Mouse (Mus musculus): ENCODE results near the gene D930007J09Rik.
A peak's percentile ranks its signal among the peaks of the same experiment; 100 is the strongest.

D930007J09Rik gene

DNA sequence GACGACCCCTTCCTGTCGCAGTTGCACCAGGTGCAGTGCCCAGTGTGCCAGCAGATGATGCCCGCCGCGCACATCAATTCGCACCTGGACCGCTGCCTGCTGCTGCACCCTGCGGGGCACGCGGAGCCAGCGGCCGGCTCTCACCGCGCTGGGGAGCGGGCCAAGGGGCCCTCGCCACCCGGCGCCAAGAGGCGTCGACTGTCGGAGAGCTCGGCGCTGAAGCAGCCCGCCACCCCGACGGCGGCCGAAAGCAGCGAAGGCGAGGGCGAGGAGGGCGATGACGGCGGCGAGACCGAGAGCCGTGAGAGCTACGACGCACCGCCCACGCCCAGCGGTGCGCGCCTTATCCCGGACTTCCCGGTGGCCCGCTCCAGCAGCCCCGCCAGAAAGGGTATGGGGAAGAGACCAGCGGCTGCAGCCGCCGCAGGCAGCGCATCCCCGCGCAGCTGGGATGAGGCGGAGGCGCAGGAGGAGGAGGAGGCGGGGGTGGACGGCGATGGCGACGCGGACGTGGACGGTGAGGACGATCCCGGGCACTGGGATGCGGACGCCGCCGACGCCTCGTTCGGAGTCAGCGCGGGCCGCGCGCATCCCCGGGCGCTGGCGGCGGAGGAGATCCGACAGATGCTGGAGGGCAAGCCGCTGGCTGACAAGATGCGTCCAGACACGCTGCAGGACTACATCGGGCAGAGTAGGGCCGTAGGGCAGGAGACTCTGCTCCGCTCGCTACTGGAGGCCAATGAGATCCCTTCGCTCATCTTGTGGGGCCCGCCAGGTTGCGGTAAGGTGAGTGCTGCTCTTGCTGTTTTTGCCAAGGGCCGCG, at the start of gene D930007J09Rik:
D930007J09Rik (minus strand) TSS at position 591 of the 823 bp plus-strand sequence.
- TF ChIP-seq POU5F1 (IDR thresholded peaks at IDR 0.05; ENCODE audit: borderline replicate concordance, low read length) (no peak), NANOG (IDR thresholded peaks at IDR 0.05; ENCODE audit: borderline replicate concordance, low read length) (no peak), CTCF (conservative IDR thresholded peaks at IDR 0.05; ENCODE audit: low read length) (no peak)
- H3K36me3 ChIP-seq (ENCODE audit: insufficient read depth, low read length), result peaks cover 40% of the 10 kb centered on the region
- no peaks in the 10 kb centered on the region for H3K9me3 ChIP-seq (ENCODE audit: low read length)
- peak within 1 kb of the TSS; percentile 90 for H3K4me3 ChIP-seq (replicated peaks; ENCODE audit: low read length)
- H3K4me1 ChIP-seq (replicated peaks; ENCODE audit: low read depth, low read length), result peaks cover 36% of the 10 kb centered on the region
- peaks cover 14% of the 10 kb centered on the region for H3K27me3 ChIP-seq (ENCODE audit: insufficient read depth, low read length)

- H3K27me3 ChIP-seq (ENCODE audit: insufficient read depth, low read length), result no peaks in the 10 kb centered on the region
- no peak overlapping the region for H3K4me3 ChIP-seq (replicated peaks; ENCODE audit: low read length)
- TF ChIP-seq NANOG (IDR thresholded peaks at IDR 0.05; ENCODE audit: borderline replicate concordance, low read length) (no peak), CTCF (conservative IDR thresholded peaks at IDR 0.05; ENCODE audit: low read length) (peak; percentile 52)
- H3K36me3 ChIP-seq (ENCODE audit: insufficient read depth, low read length), result no peaks in the 10 kb centered on the region
- H3K4me1 ChIP-seq (replicated peaks; ENCODE audit: low read depth, low read length), result peaks cover 20% of the 10 kb centered on the region
- no peaks in the 10 kb centered on the region for H3K9me3 ChIP-seq (ENCODE audit: low read length)
Observed at GRCm38 (mm10) chr13:32851967-32852366, 49.3 kb upstream of the D930007J09Rik start.

- Histone ChIP-seq H3K27me3 (ENCODE audit: insufficient read depth, low read length) (no peaks in the 10 kb centered on the region), H3K4me3 (replicated peaks; ENCODE audit: low read length) (no peak within 1 kb of the TSS), H3K9me3 (ENCODE audit: low read length) (no peaks in the 10 kb centered on the region), H3K36me3 (ENCODE audit: insufficient read depth, low read length) (no peaks in the 10 kb centered on the region), H3K4me1 (replicated peaks; ENCODE audit: low read depth, low read length) (peaks cover 20% of the 10 kb centered on the region)
- TF ChIP-seq POU5F1 (IDR thresholded peaks at IDR 0.05; ENCODE audit: borderline replicate concordance, low read length), result no peak
- no peak for TF ChIP-seq NANOG (IDR thresholded peaks at IDR 0.05; ENCODE audit: borderline replicate concordance, low read length)
Observed at GRCm38 (mm10) chr13:32850668-32851404, 48.2 kb upstream of the D930007J09Rik start, which contains the start of gene Serpinb1a. TSS of gene Serpinb1a (minus strand) at chr13:32851185.

GRCm38 (mm10) chr13:32850156-32850555, 47.5 kb upstream of the D930007J09Rik start:
- Histone ChIP-seq H3K27me3 (ENCODE audit: insufficient read depth, low read length) (no peaks in the 10 kb centered on the region), H3K9me3 (ENCODE audit: low read length) (no peaks in the 10 kb centered on the region), H3K4me1 (replicated peaks; ENCODE audit: low read depth, low read length) (peaks cover 20% of the 10 kb centered on the region), H3K36me3 (ENCODE audit: insufficient read depth, low read length) (no peaks in the 10 kb centered on the region), H3K4me3 (replicated peaks; ENCODE audit: low read length) (no peak overlapping the region)
- TF ChIP-seq POU5F1 (IDR thresholded peaks at IDR 0.05; ENCODE audit: borderline replicate concordance, low read length) (no peak), NANOG (IDR thresholded peaks at IDR 0.05; ENCODE audit: borderline replicate concordance, low read length) (no peak), CTCF (conservative IDR thresholded peaks at IDR 0.05; ENCODE audit: low read length) (no peak)

GRCm38 (mm10) chr13:32849531-32850123, 47.0 kb upstream of the D930007J09Rik start:
- H3K4me1 ChIP-seq (replicated peaks; ENCODE audit: low read depth, low read length), result peaks cover 20% of the 10 kb centered on the region
- no peaks in the 10 kb centered on the region for H3K27me3 ChIP-seq (ENCODE audit: insufficient read depth, low read length)
- H3K4me3 ChIP-seq (replicated peaks; ENCODE audit: low read length), result no peak overlapping the region
- H3K9me3 ChIP-seq (ENCODE audit: low read length), result no peaks in the 10 kb centered on the region
- no peak for TF ChIP-seq NANOG (IDR thresholded peaks at IDR 0.05; ENCODE audit: borderline replicate concordance, low read length)
- no peak for TF ChIP-seq CTCF (conservative IDR thresholded peaks at IDR 0.05; ENCODE audit: low read length)
- TF ChIP-seq POU5F1 (IDR thresholded peaks at IDR 0.05; ENCODE audit: borderline replicate concordance, low read length), result no peak
- H3K36me3 ChIP-seq (ENCODE audit: insufficient read depth, low read length), result no peaks in the 10 kb centered on the region

- Histone ChIP-seq H3K9me3 (ENCODE audit: low read length) (peaks cover 2% of the 10 kb centered on the region; the same call in 1 of the 2 replicates), H3K4me1 (replicated peaks; ENCODE audit: low read depth, low read length) (peaks cover 20% of the 10 kb centered on the region), H3K36me3 (ENCODE audit: insufficient read depth, low read length) (no peaks in the 10 kb centered on the region), H3K27me3 (ENCODE audit: insufficient read depth, low read length) (no peaks in the 10 kb centered on the region), H3K4me3 (replicated peaks; ENCODE audit: low read length) (no peak overlapping the region)
- TF ChIP-seq NANOG (IDR thresholded peaks at IDR 0.05; ENCODE audit: borderline replicate concordance, low read length) (no peak), CTCF (conservative IDR thresholded peaks at IDR 0.05; ENCODE audit: low read length) (no peak), POU5F1 (IDR thresholded peaks at IDR 0.05; ENCODE audit: borderline replicate concordance, low read length) (no peak)
Observed at GRCm38 (mm10) chr13:32849092-32849491, 46.4 kb upstream of the D930007J09Rik start.

DNA sequence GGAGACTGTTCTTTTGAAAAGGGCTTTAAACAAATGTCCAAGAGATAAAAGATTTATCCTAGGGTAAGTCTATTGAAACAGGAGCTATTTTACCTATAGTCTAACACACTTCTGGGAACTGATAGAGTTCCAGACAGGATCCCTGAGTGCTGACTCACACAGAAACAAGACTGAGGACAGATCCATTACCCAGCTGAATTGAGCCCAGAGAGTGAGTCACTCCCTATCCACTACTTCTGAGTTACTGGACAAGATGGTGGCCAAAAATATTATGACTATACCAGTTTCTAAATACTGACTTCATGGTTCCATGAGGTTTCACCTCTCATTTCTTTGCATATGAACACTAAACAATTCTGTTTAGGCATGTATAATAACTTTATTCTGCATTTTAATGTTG, 43.6 kb upstream of the D930007J09Rik start:
- TF ChIP-seq NANOG (IDR thresholded peaks at IDR 0.05; ENCODE audit: borderline replicate concordance, low read length) (no peak), CTCF (conservative IDR thresholded peaks at IDR 0.05; ENCODE audit: low read length) (no peak), POU5F1 (IDR thresholded peaks at IDR 0.05; ENCODE audit: borderline replicate concordance, low read length) (no peak)
- H3K4me3 ChIP-seq (replicated peaks; ENCODE audit: low read length), result no peak overlapping the region
- no peaks in the 10 kb centered on the region for H3K27me3 ChIP-seq (ENCODE audit: insufficient read depth, low read length)
- H3K36me3 ChIP-seq (ENCODE audit: insufficient read depth, low read length), result no peaks in the 10 kb centered on the region
- peaks cover 29% of the 10 kb centered on the region for H3K9me3 ChIP-seq (ENCODE audit: low read length)
- peaks cover 14% of the 10 kb centered on the region for H3K4me1 ChIP-seq (replicated peaks; ENCODE audit: low read depth, low read length)

GRCm38 (mm10) chr13:32841349-32841748, 38.7 kb upstream of the D930007J09Rik start:
- Histone ChIP-seq H3K36me3 (ENCODE audit: insufficient read depth, low read length) (no peaks in the 10 kb centered on the region), H3K4me3 (replicated peaks; ENCODE audit: low read length) (no peak overlapping the region), H3K27me3 (ENCODE audit: insufficient read depth, low read length) (no peaks in the 10 kb centered on the region), H3K4me1 (replicated peaks; ENCODE audit: low read depth, low read length) (no peaks in the 10 kb centered on the region), H3K9me3 (ENCODE audit: low read length) (peaks cover 29% of the 10 kb centered on the region)
- TF ChIP-seq NANOG (IDR thresholded peaks at IDR 0.05; ENCODE audit: borderline replicate concordance, low read length) (no peak), POU5F1 (IDR thresholded peaks at IDR 0.05; ENCODE audit: borderline replicate concordance, low read length) (no peak), CTCF (conservative IDR thresholded peaks at IDR 0.05; ENCODE audit: low read length) (no peak)
